Mouse (Mus musculus) embryonic facial prominence, embryonic 13.5 days (tissue): ENCODE results near the gene Nyx. TPM values are rescaled to one million over a fixed set of nuclear protein-coding genes. Genes with fewer than 3 reads are reported as not detected.

ENCODE experiments used
- ATAC-seq: fragments of 200-750 bp; cut with Nextera tagmentation; 2 replicates; pipeline ENCODE4 v1.8.0; 2017; ENCODE audit warnings: low read depth; ENCODE audit not compliant: insufficient number of reproducible peaks, insufficient read depth, low FRiP score, low TSS enrichment
- H3K27ac ChIP-seq: fragments of 300-500 bp; sonication (generic); 2 replicates; pipeline ENCODE4 v1.5.1; 2015; ENCODE audit warnings: moderate library complexity, mild to moderate bottlenecking, inconsistent platforms
- H3K27me3 ChIP-seq: fragments of 300-500 bp; sonication (generic); 2 replicates; pipeline ENCODE4 v1.6.1; 2015; ENCODE audit warnings: mild to moderate bottlenecking, inconsistent platforms
- H3K36me3 ChIP-seq: fragments of 300-500 bp; sonication (generic); 2 replicates; pipeline ENCODE4 v1.6.1; 2015; ENCODE audit warnings: mild to moderate bottlenecking, inconsistent platforms
- H3K4me1 ChIP-seq: fragments of 300-500 bp; sonication (generic); 2 replicates; pipeline ENCODE4 v1.6.1; 2015; ENCODE audit warnings: inconsistent platforms
- H3K4me2 ChIP-seq: fragments of 300-500 bp; sonication (generic); 2 replicates; pipeline ENCODE4 v1.6.1; 2015; ENCODE audit warnings: moderate library complexity, mild to moderate bottlenecking, inconsistent platforms
- H3K4me3 ChIP-seq: fragments of 300-500 bp; sonication (generic); 2 replicates; pipeline ENCODE4 v1.5.1; 2015; ENCODE audit warnings: mild to moderate bottlenecking, inconsistent platforms
- H3K9ac ChIP-seq: fragments of 300-500 bp; sonication (generic); 2 replicates; pipeline ENCODE4 v1.6.1; 2015; ENCODE audit warnings: mild to moderate bottlenecking, inconsistent platforms
- H3K9me3 ChIP-seq: fragments of 300-500 bp; sonication (generic); 2 replicates; pipeline ENCODE4 v1.6.1; 2016; ENCODE audit warnings: inconsistent platforms
- WGBS: fragments of 180-500 bp; shearing (Covaris S2); methylation state at CpG from one replicate; pipeline ENCODE4 v1.1.7; 2015; ENCODE audit warnings: mixed read lengths; 5-methylcytosine and 5-hydroxymethylcytosine counted together
- polyA plus RNA-seq: library from polyadenylated mRNA; unstranded; fragments of >200 nt; fragmentation: Nextera tagmentation; extraction: Ambion mirVana; gene quantifications from 2 replicates; pipeline ENCODE4 v1.2.1, GENCODE M21; 2015

Nyx gene
- polyA plus RNA-seq, 1 experiment from 2014 or later = 0.07 TPM

- ATAC-seq = no peak
- Histone ChIP-seq H3K4me3 (no peak overlapping the region), H3K27ac (no peak overlapping the region), H3K27me3 (peaks cover 47% of the 10 kb centered on the region), H3K9me3 (no peaks in the 10 kb centered on the region), H3K4me1 (no peaks in the 10 kb centered on the region), H3K36me3 (peaks cover 9% of the 10 kb centered on the region), H3K4me2 (no peak overlapping the region), H3K9ac (no peak overlapping the region)
- WGBS = 82% methylated on average over 8 of the region's 8 CpGs
Measured at GRCm38 (mm10) chrX:13521288-13521687, 55.4 kb downstream of the Nyx start.

Other genes starting within 250 kb of the Nyx start
- gene Ddx3x, start 185.1 kb upstream of the Nyx start, polyA plus RNA-seq = 142 and 147 TPM in 2 replicates
- 1.8 and 2.9 TPM in 2 replicates for gene Gpr34, start 166.0 kb downstream of the Nyx start, polyA plus RNA-seq
- 0.73 and 0.81 TPM in 2 replicates for gene Gpr82, start 195.3 kb downstream of the Nyx start, polyA plus RNA-seq